Mouse (Mus musculus) cerebellum, adult 11 months (tissue): ENCODE data around the gene Zfand3.

Source experiments
- DNase-seq: peaks from one replicate; pipeline ENCODE4 v3.0.0; 2022

Zfand3 gene

GRCm38 (mm10) chr17:30004203-30005102 lies at the start of gene Zfand3:
Zfand3 (plus strand) TSS chr17:30004733.
- peak; percentile 93 for DNase-seq

- DNase-seq = no peak
Measured at GRCm38 (mm10) chr17:29955880-29956279, 48.7 kb upstream of the Zfand3 start.

GRCm38 (mm10) chr17:29963730-29964259 lies 40.7 kb upstream of the Zfand3 start:
- DNase-seq = no peak

- no peak for DNase-seq
Measured at GRCm38 (mm10) chr17:29965506-29965905, 39.0 kb upstream of the Zfand3 start.

- DNase-seq = no peak
Measured at GRCm38 (mm10) chr17:29970037-29970555, 34.4 kb upstream of the Zfand3 start, which contains the start of gene Mdga1. Mdga1 (minus strand) TSS chr17:29970087.

- DNase-seq = no peak
Measured at GRCm38 (mm10) chr17:29971761-29972432, 32.6 kb upstream of the Zfand3 start.

- no peak for DNase-seq
Measured at GRCm38 (mm10) chr17:29973226-29973625, 31.3 kb upstream of the Zfand3 start.

- DNase-seq = peak; percentile 96
Measured at GRCm38 (mm10) chr17:29975731-29976130, 28.8 kb upstream of the Zfand3 start.

GRCm38 (mm10) chr17:29979020-29979419 lies 25.5 kb upstream of the Zfand3 start:
- no peak for DNase-seq

- no peak for DNase-seq
Measured at GRCm38 (mm10) chr17:29979841-29980240, 24.7 kb upstream of the Zfand3 start.

GRCm38 (mm10) chr17:29981568-29981967 lies 23.0 kb upstream of the Zfand3 start:
- DNase-seq = no peak

- DNase-seq = no peak
Measured at GRCm38 (mm10) chr17:29983190-29983589, 21.3 kb upstream of the Zfand3 start.

- no peak for DNase-seq
Measured at GRCm38 (mm10) chr17:29984931-29985330, 19.6 kb upstream of the Zfand3 start.

- DNase-seq = no peak
Measured at GRCm38 (mm10) chr17:29985534-29985933, 19.0 kb upstream of the Zfand3 start.

GRCm38 (mm10) chr17:29988141-29988540 lies 16.4 kb upstream of the Zfand3 start:
- DNase-seq = no peak

GRCm38 (mm10) chr17:29989653-29990052 lies 14.9 kb upstream of the Zfand3 start:
- DNase-seq = no peak

GRCm38 (mm10) chr17:29990136-29990535 lies 14.4 kb upstream of the Zfand3 start:
- DNase-seq = no peak

- no peak for DNase-seq
Measured at GRCm38 (mm10) chr17:29990845-29991244, 13.7 kb upstream of the Zfand3 start.

GRCm38 (mm10) chr17:29993488-29993887 lies 11.0 kb upstream of the Zfand3 start:
- DNase-seq = no peak

- DNase-seq = no peak
Measured at GRCm38 (mm10) chr17:29994011-29994410, 10.5 kb upstream of the Zfand3 start.

- no peak for DNase-seq
Measured at GRCm38 (mm10) chr17:29994459-29994858, 10.1 kb upstream of the Zfand3 start.

- DNase-seq = no peak
Measured at GRCm38 (mm10) chr17:29995986-29996385, 8.5 kb upstream of the Zfand3 start.

GRCm38 (mm10) chr17:29997726-29998125 lies 6.8 kb upstream of the Zfand3 start:
- DNase-seq = no peak
